Comparison of ENCODE assay signal across 20 mouse cellular contexts in the genomic region with DNA sequence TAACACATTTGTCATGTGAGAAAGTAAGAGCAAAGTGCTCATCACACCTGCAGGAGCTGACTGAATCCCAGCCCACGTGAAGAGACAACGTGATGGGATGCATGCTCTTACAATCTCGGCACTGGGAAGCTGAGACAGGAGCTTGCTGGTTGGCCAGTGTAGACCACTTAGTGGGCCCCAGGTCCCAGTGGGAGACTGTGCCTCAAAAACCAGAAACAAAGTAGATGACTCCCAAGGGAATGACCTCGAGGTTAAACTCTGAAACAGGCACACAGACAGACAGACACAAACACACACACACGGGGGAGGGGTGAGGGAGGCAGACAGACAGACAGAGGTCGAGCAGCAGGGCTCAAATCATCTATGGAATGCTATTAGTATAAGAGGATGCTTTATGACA.
"Had no signal": no experiment of that assay in that cellular context is flagged by ENCODE, and none has a peak within 500 bp of the region (broad histone marks: within the 10 kb centered on the region; RNA-seq: fewer than 3 reads in every experiment).

No protein-coding gene starts in this region.

- H3K27me3 ChIP-seq: limb, embryonic 13.5 days; lung, embryonic 15.5 days; midbrain, embryonic 13.5 days; neural tube, embryonic 13.5 days had no signal

- H3K4me2 ChIP-seq: limb, embryonic 13.5 days; lung, embryonic 15.5 days; midbrain, embryonic 13.5 days; neural tube, embryonic 13.5 days had no signal

- H3K9me3 ChIP-seq: limb, embryonic 13.5 days; lung, embryonic 15.5 days; megakaryocyte, embryonic 14.5 days; midbrain, embryonic 10.5 days; midbrain, embryonic 13.5 days; neural tube, embryonic 13.5 days had no signal

- H3K4me3 ChIP-seq: limb, embryonic 13.5 days; lung, embryonic 15.5 days; megakaryocyte, embryonic 14.5 days; midbrain, embryonic 10.5 days; midbrain, embryonic 13.5 days; myocyte; neural tube, embryonic 13.5 days had no signal

- H3K9ac ChIP-seq: limb, embryonic 13.5 days; liver, embryonic 14.5 days; lung, embryonic 15.5 days; midbrain, embryonic 13.5 days; neural tube, embryonic 13.5 days had no signal

- H3K27ac ChIP-seq: limb, embryonic 13.5 days; liver, embryonic 14.5 days; lung, embryonic 15.5 days; midbrain, embryonic 10.5 days; midbrain, embryonic 13.5 days; neural tube, embryonic 13.5 days; stomach, postnatal 0 days had no signal

- ATAC-seq: midbrain, embryonic 13.5 days; midbrain, embryonic 16.5 days had no signal

- H3K36me3 ChIP-seq: limb, embryonic 13.5 days; lung, embryonic 15.5 days; midbrain, embryonic 13.5 days; neural tube, embryonic 13.5 days had no signal

- DNase-seq: kidney, adult 9 months; kidney, postnatal 14 days; kidney, postnatal 4 days; left cerebral cortex, postnatal 4 days; lung, adult 18-20 months; lung, postnatal 10 days; lung, postnatal 36 days; thymus, adult 2 months; thymus, postnatal 14 days; thymus, postnatal 4 days had no signal
